Mouse (Mus musculus): ENCODE measurements around the gene 4930452B06Rik. TPM values are rescaled to one million over a fixed set of nuclear protein-coding genes. Genes with fewer than 3 reads are reported as not detected.

4930452B06Rik gene
- polyA plus RNA-seq, 1 experiment from 2014 or later, result 5.7 TPM

DNA sequence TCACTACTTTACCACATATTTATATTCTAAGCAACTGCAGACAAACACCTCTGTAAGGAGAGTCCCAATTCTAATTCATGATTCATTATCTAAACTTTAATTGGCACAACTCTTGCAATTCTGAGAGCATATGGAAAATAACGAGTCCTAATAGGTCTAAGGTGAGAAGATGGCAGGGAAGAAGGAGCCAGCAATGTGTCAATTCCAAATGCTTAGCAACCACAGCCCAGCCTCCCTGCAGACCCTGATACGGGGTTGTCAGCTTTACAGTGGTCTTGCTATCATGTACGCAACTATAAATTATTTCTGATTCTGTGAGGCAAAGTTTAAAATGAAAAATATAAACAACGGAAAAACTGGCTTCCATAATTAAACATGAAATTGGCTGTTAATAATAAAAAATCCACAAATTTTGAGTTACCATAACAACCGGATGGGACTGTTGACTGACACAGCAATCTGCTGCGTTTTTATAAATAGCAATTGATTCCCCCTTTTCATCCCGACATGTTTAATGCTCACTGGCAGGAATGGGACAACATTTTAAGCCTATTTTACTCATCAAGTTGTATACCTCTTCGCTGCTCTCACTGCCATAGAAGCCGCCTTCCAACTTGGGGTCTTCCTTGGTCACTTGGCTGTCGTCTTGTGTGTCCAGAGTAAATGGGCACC, 155.6 kb downstream of the 4930452B06Rik start:
- no peaks in the 10 kb centered on the region for H3K4me1 ChIP-seq (ENCODE audit: control insufficient read depth, insufficient read depth, low read length)
- no peaks in the 10 kb centered on the region for H3K36me3 ChIP-seq (ENCODE audit: control insufficient read depth, insufficient read depth, low read length)
- no peak for ATAC-seq (ENCODE audit: low read depth)
- no peaks in the 10 kb centered on the region for H3K27me3 ChIP-seq (ENCODE audit: control insufficient read depth, insufficient read depth, low read length)
- H3K4me3 ChIP-seq (ENCODE audit: low read depth, low read length), result no peak overlapping the region
- H3K4me2 ChIP-seq (ENCODE audit: low read depth, low read length), result no peak overlapping the region
- H3K9me3 ChIP-seq (ENCODE audit: control insufficient read depth, low read length), result no peaks in the 10 kb centered on the region
- 88% methylated on average over 10 of the region's 10 CpGs for WGBS
- H3K27ac ChIP-seq (ENCODE audit: low read depth, low read length), result no peak overlapping the region
- H3K9ac ChIP-seq (replicated peaks; ENCODE audit: low read depth, low read length), result no peak overlapping the region

GRCm38 (mm10) chr14:8508669-8509068, 157.4 kb downstream of the 4930452B06Rik start:
- H3K4me2 ChIP-seq (ENCODE audit: low read depth, low read length), result no peak overlapping the region
- no peak overlapping the region for H3K27ac ChIP-seq (ENCODE audit: low read depth, low read length)
- H3K9ac ChIP-seq (replicated peaks; ENCODE audit: low read depth, low read length), result no peak overlapping the region
- H3K27me3 ChIP-seq (ENCODE audit: control insufficient read depth, insufficient read depth, low read length), result no peaks in the 10 kb centered on the region
- ATAC-seq (ENCODE audit: low read depth), result no peak
- no peaks in the 10 kb centered on the region for H3K36me3 ChIP-seq (ENCODE audit: control insufficient read depth, insufficient read depth, low read length)
- no peaks in the 10 kb centered on the region for H3K4me1 ChIP-seq (ENCODE audit: control insufficient read depth, insufficient read depth, low read length)
- no peaks in the 10 kb centered on the region for H3K9me3 ChIP-seq (ENCODE audit: control insufficient read depth, low read length)
- no peak overlapping the region for H3K4me3 ChIP-seq (ENCODE audit: low read depth, low read length)

DNA sequence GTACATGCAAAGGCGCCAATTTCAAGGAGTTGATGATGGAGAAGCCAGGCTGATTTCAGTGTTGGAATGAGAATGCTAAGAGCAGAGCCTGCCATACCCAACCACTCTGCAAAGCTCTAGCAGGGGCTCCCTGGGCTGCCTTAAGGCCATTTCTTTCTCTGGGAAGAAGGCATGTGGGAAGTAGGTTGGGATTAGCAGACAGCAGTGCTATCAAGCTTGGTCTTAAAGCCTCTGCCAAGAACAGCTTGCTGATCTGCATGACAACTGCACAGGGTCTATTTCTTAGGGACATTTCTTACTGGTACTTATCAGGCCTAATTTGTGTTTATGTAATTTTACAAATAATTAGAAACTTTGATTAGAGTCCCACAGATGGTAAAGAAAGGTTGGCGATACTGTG, 161.8 kb downstream of the 4930452B06Rik start:
- Histone ChIP-seq H3K27ac (ENCODE audit: low read depth, low read length) (no peak overlapping the region), H3K9me3 (ENCODE audit: control insufficient read depth, low read length) (no peaks in the 10 kb centered on the region), H3K36me3 (ENCODE audit: control insufficient read depth, insufficient read depth, low read length) (no peaks in the 10 kb centered on the region), H3K27me3 (ENCODE audit: control insufficient read depth, insufficient read depth, low read length) (no peaks in the 10 kb centered on the region), H3K4me1 (ENCODE audit: control insufficient read depth, insufficient read depth, low read length) (no peaks in the 10 kb centered on the region), H3K4me2 (ENCODE audit: low read depth, low read length) (no peak overlapping the region), H3K9ac (replicated peaks; ENCODE audit: low read depth, low read length) (no peak overlapping the region), H3K4me3 (ENCODE audit: low read depth, low read length) (no peak overlapping the region)
- ATAC-seq (ENCODE audit: low read depth), result no peak
- WGBS, result 98% methylated on average over 2 of the region's 2 CpGs

DNA sequence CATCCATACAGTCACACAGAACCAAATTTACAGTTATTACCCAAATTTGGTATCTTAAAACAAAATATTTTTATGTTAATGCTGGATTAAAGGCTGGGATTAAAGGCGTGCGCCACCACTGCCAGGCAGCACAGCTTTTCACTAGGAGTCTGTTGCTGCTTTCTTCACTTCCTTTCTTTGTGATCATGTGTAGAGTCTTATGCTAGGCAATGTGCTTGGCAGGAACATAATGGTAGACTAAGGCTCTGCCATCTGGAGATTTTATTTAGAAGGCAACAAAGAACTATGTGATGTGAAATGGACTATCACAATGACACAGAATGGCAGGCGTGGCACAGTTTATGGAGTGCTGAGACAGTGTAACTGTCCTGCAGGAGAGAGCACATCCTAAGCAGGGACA, 162.7 kb downstream of the 4930452B06Rik start:
- H3K9me3 ChIP-seq (ENCODE audit: control insufficient read depth, low read length), result no peaks in the 10 kb centered on the region
- no peak overlapping the region for H3K27ac ChIP-seq (ENCODE audit: low read depth, low read length)
- no peak overlapping the region for H3K4me2 ChIP-seq (ENCODE audit: low read depth, low read length)
- no peaks in the 10 kb centered on the region for H3K36me3 ChIP-seq (ENCODE audit: control insufficient read depth, insufficient read depth, low read length)
- H3K27me3 ChIP-seq (ENCODE audit: control insufficient read depth, insufficient read depth, low read length), result no peaks in the 10 kb centered on the region
- no peak overlapping the region for H3K9ac ChIP-seq (replicated peaks; ENCODE audit: low read depth, low read length)
- no peaks in the 10 kb centered on the region for H3K4me1 ChIP-seq (ENCODE audit: control insufficient read depth, insufficient read depth, low read length)
- 94% methylated on average over 3 of the region's 3 CpGs for WGBS
- no peak for ATAC-seq (ENCODE audit: low read depth)
- no peak overlapping the region for H3K4me3 ChIP-seq (ENCODE audit: low read depth, low read length)

GRCm38 (mm10) chr14:8502496-8502895, 163.5 kb downstream of the 4930452B06Rik start:
- Histone ChIP-seq H3K27me3 (ENCODE audit: control insufficient read depth, insufficient read depth, low read length) (no peaks in the 10 kb centered on the region), H3K9me3 (ENCODE audit: control insufficient read depth, low read length) (no peaks in the 10 kb centered on the region), H3K4me3 (ENCODE audit: low read depth, low read length) (no peak overlapping the region), H3K9ac (replicated peaks; ENCODE audit: low read depth, low read length) (no peak overlapping the region), H3K27ac (ENCODE audit: low read depth, low read length) (no peak overlapping the region), H3K4me1 (ENCODE audit: control insufficient read depth, insufficient read depth, low read length) (no peaks in the 10 kb centered on the region), H3K36me3 (ENCODE audit: control insufficient read depth, insufficient read depth, low read length) (no peaks in the 10 kb centered on the region), H3K4me2 (ENCODE audit: low read depth, low read length) (no peak overlapping the region)
- no peak for ATAC-seq (ENCODE audit: low read depth)
- WGBS, result 92% methylated on average over 5 of the region's 5 CpGs

DNA sequence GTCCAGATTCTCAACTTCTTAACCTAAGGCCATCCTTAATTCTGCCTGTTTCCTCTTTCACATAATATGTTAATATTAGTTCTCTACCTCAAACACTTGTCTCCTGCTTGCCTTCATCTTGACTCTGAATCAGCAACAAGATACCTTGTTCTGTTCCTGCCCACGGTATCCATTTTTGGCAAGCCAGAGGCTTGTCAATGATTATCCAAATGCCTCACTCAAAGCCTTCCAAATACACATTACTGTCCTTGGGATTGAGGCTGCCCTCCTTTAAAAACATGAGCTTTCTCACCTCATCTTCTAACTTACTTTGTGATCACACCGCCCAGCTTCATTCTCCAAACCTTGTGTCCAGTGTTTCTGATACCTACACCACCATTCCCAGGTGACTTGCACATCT, 170.3 kb downstream of the 4930452B06Rik start:
- H3K27ac ChIP-seq (ENCODE audit: low read depth, low read length), result no peak overlapping the region
- ATAC-seq (ENCODE audit: low read depth), result no peak
- WGBS, result 89% methylated on average over 2 of the region's 2 CpGs

GRCm38 (mm10) chr14:8494952-8495351, 171.1 kb downstream of the 4930452B06Rik start:
- Histone ChIP-seq H3K4me2 (ENCODE audit: low read depth, low read length) (no peak overlapping the region), H3K9me3 (ENCODE audit: control insufficient read depth, low read length) (no peaks in the 10 kb centered on the region), H3K27me3 (ENCODE audit: control insufficient read depth, insufficient read depth, low read length) (no peaks in the 10 kb centered on the region), H3K9ac (replicated peaks; ENCODE audit: low read depth, low read length) (no peak overlapping the region), H3K27ac (ENCODE audit: low read depth, low read length) (no peak overlapping the region), H3K4me1 (ENCODE audit: control insufficient read depth, insufficient read depth, low read length) (no peaks in the 10 kb centered on the region), H3K4me3 (ENCODE audit: low read depth, low read length) (no peak overlapping the region), H3K36me3 (ENCODE audit: control insufficient read depth, insufficient read depth, low read length) (no peaks in the 10 kb centered on the region)
- WGBS, result 57% methylated on average over 4 of the region's 4 CpGs
- ATAC-seq (ENCODE audit: low read depth), result no peak

More for the DNA sequence above, 170.3 kb downstream of the 4930452B06Rik start:
- no peaks in the 10 kb centered on the region for H3K36me3 ChIP-seq (ENCODE audit: control insufficient read depth, insufficient read depth, low read length)
- no peaks in the 10 kb centered on the region for H3K27me3 ChIP-seq (ENCODE audit: control insufficient read depth, insufficient read depth, low read length)
- no peaks in the 10 kb centered on the region for H3K4me1 ChIP-seq (ENCODE audit: control insufficient read depth, insufficient read depth, low read length)
- H3K9ac ChIP-seq (replicated peaks; ENCODE audit: low read depth, low read length), result no peak overlapping the region
- no peaks in the 10 kb centered on the region for H3K9me3 ChIP-seq (ENCODE audit: control insufficient read depth, low read length)
- no peak overlapping the region for H3K4me2 ChIP-seq (ENCODE audit: low read depth, low read length)
- no peak overlapping the region for H3K4me3 ChIP-seq (ENCODE audit: low read depth, low read length)

GRCm38 (mm10) chr14:8494260-8494659, 171.8 kb downstream of the 4930452B06Rik start:
- Histone ChIP-seq H3K4me3 (ENCODE audit: low read depth, low read length) (no peak overlapping the region), H3K36me3 (ENCODE audit: control insufficient read depth, insufficient read depth, low read length) (no peaks in the 10 kb centered on the region), H3K4me1 (ENCODE audit: control insufficient read depth, insufficient read depth, low read length) (no peaks in the 10 kb centered on the region), H3K4me2 (ENCODE audit: low read depth, low read length) (no peak overlapping the region), H3K27me3 (ENCODE audit: control insufficient read depth, insufficient read depth, low read length) (no peaks in the 10 kb centered on the region), H3K9me3 (ENCODE audit: control insufficient read depth, low read length) (no peaks in the 10 kb centered on the region), H3K9ac (replicated peaks; ENCODE audit: low read depth, low read length) (no peak overlapping the region), H3K27ac (ENCODE audit: low read depth, low read length) (no peak overlapping the region)
- ATAC-seq (ENCODE audit: low read depth), result no peak
- 70% methylated on average over 1 of the region's 1 CpGs for WGBS

GRCm38 (mm10) chr14:8478098-8478497, 187.9 kb downstream of the 4930452B06Rik start:
- H3K4me2 ChIP-seq (ENCODE audit: low read depth, low read length), result no peak overlapping the region
- 41% methylated on average over 5 of the region's 5 CpGs for WGBS
- H3K27me3 ChIP-seq (ENCODE audit: control insufficient read depth, insufficient read depth, low read length), result no peaks in the 10 kb centered on the region
- H3K4me3 ChIP-seq (ENCODE audit: low read depth, low read length), result no peak overlapping the region
- ATAC-seq (ENCODE audit: low read depth), result peak; percentile 50; the same call in 1 of the 2 replicates
- no peaks in the 10 kb centered on the region for H3K9me3 ChIP-seq (ENCODE audit: control insufficient read depth, low read length)
- H3K4me1 ChIP-seq (ENCODE audit: control insufficient read depth, insufficient read depth, low read length), result no peaks in the 10 kb centered on the region
- H3K36me3 ChIP-seq (ENCODE audit: control insufficient read depth, insufficient read depth, low read length), result no peaks in the 10 kb centered on the region
- no peak overlapping the region for H3K9ac ChIP-seq (replicated peaks; ENCODE audit: low read depth, low read length)
- H3K27ac ChIP-seq (ENCODE audit: low read depth, low read length), result no peak overlapping the region

Measured in neural tube, embryonic 14.5 days (tissue).